Mouse (Mus musculus): ENCODE data around the gene Lca5l. TPM values are rescaled to one million over a fixed set of nuclear protein-coding genes. Genes with fewer than 3 reads are reported as not detected.

Lca5l gene
- 1.7 and 2.4 TPM in 2 replicates for polyA plus RNA-seq (2015; fragmentation: Nextera tagmentation; extraction: Ambion mirVana)

GRCm38 (mm10) chr16:96191531-96192506 is at the start of gene Lca5l:
Lca5l (minus strand) TSS chr16:96192271.
- Histone ChIP-seq H3K36me3 (ENCODE audit: control insufficient read depth, insufficient read depth, low read length) (no peaks in the 10 kb centered on the region), H3K4me1 (ENCODE audit: control insufficient read depth, insufficient read depth, low read length) (peaks cover 7% of the 10 kb centered on the region), H3K9me3 (replicated peaks; ENCODE audit: control insufficient read depth, low read length, poor library complexity, severe bottlenecking) (no peaks in the 10 kb centered on the region), H3K4me3 (ENCODE audit: low read depth, low read length) (peak within 1 kb of the TSS; percentile 90), H3K4me2 (ENCODE audit: low read length) (peak within 1 kb of the TSS; percentile 58), H3K27ac (ENCODE audit: low read length) (peak within 1 kb of the TSS; percentile 92), H3K27me3 (ENCODE audit: control insufficient read depth, insufficient read depth, low read depth, low read length) (no peaks in the 10 kb centered on the region), H3K9ac (ENCODE audit: low read depth, low read length) (peak within 1 kb of the TSS; percentile 87)
- WGBS, result under 1% methylated on average over 72 of the region's 77 CpGs
- ATAC-seq, result peak; percentile 98

GRCm38 (mm10) chr16:96235366-96235970 is 43.4 kb upstream of the Lca5l start, which contains the start of gene B3galt5:
B3galt5 (plus strand) TSS chr16:96235801.
- WGBS, result 39% methylated on average over 17 of the region's 17 CpGs
- H3K27me3 ChIP-seq (ENCODE audit: control insufficient read depth, insufficient read depth, low read depth, low read length), result no peaks in the 10 kb centered on the region
- H3K36me3 ChIP-seq (ENCODE audit: control insufficient read depth, insufficient read depth, low read length), result no peaks in the 10 kb centered on the region
- peaks cover 12% of the 10 kb centered on the region for H3K4me1 ChIP-seq (ENCODE audit: control insufficient read depth, insufficient read depth, low read length)
- H3K9ac ChIP-seq (ENCODE audit: low read depth, low read length), result peak within 1 kb of the TSS; percentile 0; the same call in 1 of the 2 replicates
- H3K4me2 ChIP-seq (ENCODE audit: low read length), result peak within 1 kb of the TSS; percentile 44
- H3K4me3 ChIP-seq (ENCODE audit: low read depth, low read length), result no peak within 1 kb of the TSS; the same call in 1 of the 2 replicates
- ATAC-seq, result peak; percentile 72
- peak within 1 kb of the TSS; percentile 48 for H3K27ac ChIP-seq (ENCODE audit: low read length)
- H3K9me3 ChIP-seq (replicated peaks; ENCODE audit: control insufficient read depth, low read length, poor library complexity, severe bottlenecking), result no peaks in the 10 kb centered on the region

GRCm38 (mm10) chr16:96233996-96234395 is 41.9 kb upstream of the Lca5l start:
- H3K9ac ChIP-seq (ENCODE audit: low read depth, low read length), result no peak overlapping the region
- no peak for ATAC-seq
- WGBS, result 91% methylated on average over 8 of the region's 8 CpGs
- H3K27ac ChIP-seq (ENCODE audit: low read length), result no peak overlapping the region
- H3K27me3 ChIP-seq (ENCODE audit: control insufficient read depth, insufficient read depth, low read depth, low read length), result no peaks in the 10 kb centered on the region
- H3K4me3 ChIP-seq (ENCODE audit: low read depth, low read length), result no peak overlapping the region
- H3K36me3 ChIP-seq (ENCODE audit: control insufficient read depth, insufficient read depth, low read length), result no peaks in the 10 kb centered on the region
- peaks cover 15% of the 10 kb centered on the region for H3K4me1 ChIP-seq (ENCODE audit: control insufficient read depth, insufficient read depth, low read length)
- H3K9me3 ChIP-seq (replicated peaks; ENCODE audit: control insufficient read depth, low read length, poor library complexity, severe bottlenecking), result no peaks in the 10 kb centered on the region
- no peak overlapping the region for H3K4me2 ChIP-seq (ENCODE audit: low read length)

DNA sequence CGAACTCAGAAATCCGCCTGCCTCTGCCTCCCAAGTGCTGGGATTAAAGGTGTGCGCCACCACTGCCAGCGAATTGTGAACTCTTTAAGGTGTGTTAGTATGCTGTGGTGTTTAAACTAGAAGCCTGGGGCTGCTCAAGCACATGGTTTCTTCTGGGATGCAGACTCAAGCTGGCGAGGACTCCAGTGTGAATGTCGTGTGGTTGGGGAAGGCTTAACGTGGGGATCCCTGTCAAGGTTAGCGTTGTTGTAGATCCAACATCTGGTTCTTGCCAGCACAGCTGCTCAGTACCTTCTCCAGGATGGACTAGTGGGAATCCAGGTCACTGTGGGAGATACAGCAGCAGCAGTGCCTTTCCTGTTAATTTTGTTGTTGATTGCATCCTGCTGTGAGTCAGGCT is 39.9 kb upstream of the Lca5l start:
- 90% methylated on average over 8 of the region's 8 CpGs for WGBS
- Histone ChIP-seq H3K36me3 (ENCODE audit: control insufficient read depth, insufficient read depth, low read length) (no peaks in the 10 kb centered on the region), H3K9me3 (replicated peaks; ENCODE audit: control insufficient read depth, low read length, poor library complexity, severe bottlenecking) (no peaks in the 10 kb centered on the region), H3K4me2 (ENCODE audit: low read length) (no peak overlapping the region), H3K27me3 (ENCODE audit: control insufficient read depth, insufficient read depth, low read depth, low read length) (no peaks in the 10 kb centered on the region), H3K27ac (ENCODE audit: low read length) (no peak overlapping the region), H3K9ac (ENCODE audit: low read depth, low read length) (no peak overlapping the region), H3K4me1 (ENCODE audit: control insufficient read depth, insufficient read depth, low read length) (peaks cover 17% of the 10 kb centered on the region), H3K4me3 (ENCODE audit: low read depth, low read length) (no peak overlapping the region)
- no peak for ATAC-seq

GRCm38 (mm10) chr16:96231251-96231650 is 39.2 kb upstream of the Lca5l start:
- ATAC-seq, result no peak
- Histone ChIP-seq H3K9me3 (replicated peaks; ENCODE audit: control insufficient read depth, low read length, poor library complexity, severe bottlenecking) (no peaks in the 10 kb centered on the region), H3K36me3 (ENCODE audit: control insufficient read depth, insufficient read depth, low read length) (no peaks in the 10 kb centered on the region), H3K27ac (ENCODE audit: low read length) (no peak overlapping the region), H3K4me3 (ENCODE audit: low read depth, low read length) (no peak overlapping the region), H3K4me1 (ENCODE audit: control insufficient read depth, insufficient read depth, low read length) (peaks cover 17% of the 10 kb centered on the region), H3K27me3 (ENCODE audit: control insufficient read depth, insufficient read depth, low read depth, low read length) (no peaks in the 10 kb centered on the region), H3K9ac (ENCODE audit: low read depth, low read length) (no peak overlapping the region), H3K4me2 (ENCODE audit: low read length) (no peak overlapping the region)
- WGBS, result 95% methylated on average over 4 of the region's 4 CpGs

DNA sequence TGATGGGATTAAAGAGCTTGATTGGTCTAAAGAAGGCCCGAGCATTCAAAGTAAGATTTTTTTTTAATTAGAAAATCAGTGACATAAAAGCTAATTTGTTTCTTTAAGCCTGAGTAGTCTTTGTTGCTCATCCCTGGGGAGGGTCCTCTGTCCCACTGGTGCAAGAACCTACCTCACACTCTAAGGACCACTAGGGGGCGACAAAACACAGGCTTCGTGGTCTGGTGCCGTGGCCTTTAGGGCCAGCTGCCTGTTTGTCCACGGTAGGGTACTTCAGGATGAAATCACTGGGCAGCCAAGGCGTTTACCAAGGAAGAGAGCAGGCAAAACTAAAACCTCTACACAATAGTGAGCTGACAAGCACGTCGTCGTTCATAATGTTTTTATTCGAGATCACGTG is 38.3 kb upstream of the Lca5l start:
- WGBS, result 32% methylated on average over 11 of the region's 11 CpGs
- peak; percentile 67; the same call in 1 of the 2 replicates for ATAC-seq

DNA sequence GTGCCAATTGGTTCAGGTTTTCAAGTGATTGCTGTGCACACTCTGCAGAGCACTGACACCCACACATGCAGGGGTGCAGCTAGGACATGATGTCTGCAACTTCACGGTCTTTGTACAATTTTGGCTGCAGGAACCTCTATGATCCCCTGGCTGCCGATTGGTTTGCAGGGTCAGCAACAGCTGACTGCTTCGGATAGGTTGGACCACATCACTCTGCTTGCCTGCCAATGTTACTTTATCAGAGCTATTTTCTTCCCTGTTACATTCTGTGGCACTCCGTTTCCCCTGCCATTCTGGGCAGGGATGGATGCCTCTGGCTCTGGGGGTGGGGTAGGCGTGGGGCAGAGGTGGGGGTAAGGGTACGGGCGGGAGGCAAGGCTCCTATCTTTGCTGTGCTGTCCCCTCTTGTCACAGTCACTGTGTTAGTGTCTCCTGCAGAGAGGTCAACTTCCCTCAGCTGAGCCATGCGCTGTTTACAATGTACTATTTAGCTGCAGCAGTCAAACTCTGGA is 37.0 kb upstream of the Lca5l start:
- no peak overlapping the region for H3K9ac ChIP-seq (ENCODE audit: low read depth, low read length)

More for the DNA sequence above, 38.3 kb upstream of the Lca5l start:
- H3K27ac ChIP-seq (ENCODE audit: low read length), result no peak overlapping the region
- no peak overlapping the region for H3K9ac ChIP-seq (ENCODE audit: low read depth, low read length)
- H3K36me3 ChIP-seq (ENCODE audit: control insufficient read depth, insufficient read depth, low read length), result no peaks in the 10 kb centered on the region
- no peaks in the 10 kb centered on the region for H3K9me3 ChIP-seq (replicated peaks; ENCODE audit: control insufficient read depth, low read length, poor library complexity, severe bottlenecking)
- H3K27me3 ChIP-seq (ENCODE audit: control insufficient read depth, insufficient read depth, low read depth, low read length), result no peaks in the 10 kb centered on the region
- H3K4me2 ChIP-seq (ENCODE audit: low read length), result no peak overlapping the region
- H3K4me3 ChIP-seq (ENCODE audit: low read depth, low read length), result no peak overlapping the region
- peaks cover 11% of the 10 kb centered on the region for H3K4me1 ChIP-seq (ENCODE audit: control insufficient read depth, insufficient read depth, low read length)

GRCm38 (mm10) chr16:96228438-96228837 is 36.4 kb upstream of the Lca5l start:
- no peak overlapping the region for H3K9ac ChIP-seq (ENCODE audit: low read depth, low read length)
- 84% methylated on average over 13 of the region's 13 CpGs for WGBS
- H3K27me3 ChIP-seq (ENCODE audit: control insufficient read depth, insufficient read depth, low read depth, low read length), result no peaks in the 10 kb centered on the region
- no peaks in the 10 kb centered on the region for H3K36me3 ChIP-seq (ENCODE audit: control insufficient read depth, insufficient read depth, low read length)
- no peak overlapping the region for H3K4me3 ChIP-seq (ENCODE audit: low read depth, low read length)
- no peaks in the 10 kb centered on the region for H3K9me3 ChIP-seq (replicated peaks; ENCODE audit: control insufficient read depth, low read length, poor library complexity, severe bottlenecking)
- no peak overlapping the region for H3K27ac ChIP-seq (ENCODE audit: low read length)
- H3K4me1 ChIP-seq (ENCODE audit: control insufficient read depth, insufficient read depth, low read length), result peaks cover 4% of the 10 kb centered on the region
- no peak overlapping the region for H3K4me2 ChIP-seq (ENCODE audit: low read length)
- no peak for ATAC-seq

More for the DNA sequence above, 37.0 kb upstream of the Lca5l start:
- 43% methylated on average over 8 of the region's 8 CpGs for WGBS
- ATAC-seq, result no peak
- no peaks in the 10 kb centered on the region for H3K36me3 ChIP-seq (ENCODE audit: control insufficient read depth, insufficient read depth, low read length)
- H3K4me2 ChIP-seq (ENCODE audit: low read length), result no peak overlapping the region
- 0 out of 2 replicates have a peak overlapping the region, but pooled peaks have one; percentile 22 for H3K27ac ChIP-seq (ENCODE audit: low read length)
- peaks cover 4% of the 10 kb centered on the region for H3K4me1 ChIP-seq (ENCODE audit: control insufficient read depth, insufficient read depth, low read length)
- H3K9me3 ChIP-seq (replicated peaks; ENCODE audit: control insufficient read depth, low read length, poor library complexity, severe bottlenecking), result no peaks in the 10 kb centered on the region
- no peak overlapping the region for H3K4me3 ChIP-seq (ENCODE audit: low read depth, low read length)
- no peaks in the 10 kb centered on the region for H3K27me3 ChIP-seq (ENCODE audit: control insufficient read depth, insufficient read depth, low read depth, low read length)

Data from midbrain, embryonic 16.5 days (tissue).